Mouse (Mus musculus): Measurements from ENCODE around the gene Dyrk1a. TPM values are rescaled to one million over a fixed set of nuclear protein-coding genes. Genes with fewer than 3 reads are reported as not detected.
A peak's percentile ranks its signal among the peaks of the same experiment; 100 is the strongest.
"Not testable (repeated sequence)": the region's sequence is repeated elsewhere in the genome, so short reads cannot be mapped to it uniquely, and the experiment has no call there.

The Dyrk1a gene
- polyA plus RNA-seq, 1 experiment = 21.2 TPM

DNA sequence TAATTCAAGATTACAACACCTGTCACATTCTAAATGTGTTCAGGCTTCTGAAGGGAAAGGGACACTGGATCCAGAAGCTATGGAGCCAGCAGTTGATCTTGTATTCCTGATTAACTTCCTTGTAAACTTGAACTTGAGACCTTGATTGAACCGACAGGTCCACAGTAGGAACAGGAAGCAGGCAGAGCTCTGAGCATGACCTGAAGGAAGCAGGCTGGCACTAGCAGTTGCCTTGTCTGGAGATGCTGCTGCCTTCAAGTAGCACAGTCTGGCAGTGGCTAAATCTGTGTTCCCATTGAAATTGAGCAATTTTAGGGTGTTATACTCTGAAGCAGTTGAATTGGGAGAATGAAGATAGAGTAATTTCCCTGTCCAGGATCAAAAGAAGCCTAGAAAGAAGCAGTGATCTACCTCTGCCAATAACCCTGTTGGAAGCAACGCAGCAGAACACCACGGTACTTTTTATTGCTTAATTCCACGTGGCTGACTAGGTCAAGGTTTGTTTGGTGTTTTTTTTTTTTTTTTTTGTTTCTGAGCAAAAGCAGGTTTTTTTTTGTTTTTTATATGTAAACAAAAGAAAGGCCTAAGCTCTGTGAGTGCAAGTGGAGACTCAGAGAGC is 124.0 kb downstream of the Dyrk1a start:
- TF ChIP-seq CTCF (IDR thresholded peaks at IDR 0.05; ENCODE audit: control insufficient read depth, insufficient read depth, low read length) = no peak
- no peak for TF ChIP-seq POLR2A (IDR thresholded peaks at IDR 0.05; ENCODE audit: borderline replicate concordance, control insufficient read depth, low read depth, low read length)
- H3K4me1 ChIP-seq (ENCODE audit: control insufficient read depth, insufficient read depth, low read length) = no peaks in the 10 kb centered on the region
- no peak overlapping the region for H3K27ac ChIP-seq (ENCODE audit: control insufficient read depth, insufficient read depth, low read depth, low read length, poor library complexity)
- 74% methylated on average over 4 of the region's 4 CpGs for WGBS
- H3K4me3 ChIP-seq (replicated peaks; ENCODE audit: control insufficient read depth, low read depth, low read length) = no peak overlapping the region

- H3K4me3 ChIP-seq (replicated peaks; ENCODE audit: control insufficient read depth, low read depth, low read length) = no peak overlapping the region
These were observed 127.7 kb downstream of the Dyrk1a start for GRCm38 (mm10) chr16:94697553-94697952.

GRCm38 (mm10) chr16:94698234-94698633 is 128.4 kb downstream of the Dyrk1a start:
- H3K4me3 ChIP-seq (replicated peaks; ENCODE audit: control insufficient read depth, low read depth, low read length); H3K27ac ChIP-seq (ENCODE audit: control insufficient read depth, insufficient read depth, low read depth, low read length, poor library complexity); H3K4me1 ChIP-seq (ENCODE audit: control insufficient read depth, insufficient read depth, low read length): not testable (repeated sequence)
- 30% methylated on average over 1 of the region's 1 CpGs for WGBS

More at GRCm38 (mm10) chr16:94697553-94697952, 127.7 kb downstream of the Dyrk1a start:
- WGBS = 71% methylated on average over 5 of the region's 5 CpGs
- TF ChIP-seq POLR2A (IDR thresholded peaks at IDR 0.05; ENCODE audit: borderline replicate concordance, control insufficient read depth, low read depth, low read length) (no peak), CTCF (IDR thresholded peaks at IDR 0.05; ENCODE audit: control insufficient read depth, insufficient read depth, low read length) (no peak)
- no peaks in the 10 kb centered on the region for H3K4me1 ChIP-seq (ENCODE audit: control insufficient read depth, insufficient read depth, low read length)
- no peak overlapping the region for H3K27ac ChIP-seq (ENCODE audit: control insufficient read depth, insufficient read depth, low read depth, low read length, poor library complexity)

GRCm38 (mm10) chr16:94701141-94701540 is 131.3 kb downstream of the Dyrk1a start:
- H3K4me3 ChIP-seq (replicated peaks; ENCODE audit: control insufficient read depth, low read depth, low read length) = no peak overlapping the region
- TF ChIP-seq POLR2A (IDR thresholded peaks at IDR 0.05; ENCODE audit: borderline replicate concordance, control insufficient read depth, low read depth, low read length) = no peak
- H3K4me1 ChIP-seq (ENCODE audit: control insufficient read depth, insufficient read depth, low read length) = no peaks in the 10 kb centered on the region
- 88% methylated on average over 4 of the region's 4 CpGs for WGBS
- H3K27ac ChIP-seq (ENCODE audit: control insufficient read depth, insufficient read depth, low read depth, low read length, poor library complexity) = no peak overlapping the region

DNA sequence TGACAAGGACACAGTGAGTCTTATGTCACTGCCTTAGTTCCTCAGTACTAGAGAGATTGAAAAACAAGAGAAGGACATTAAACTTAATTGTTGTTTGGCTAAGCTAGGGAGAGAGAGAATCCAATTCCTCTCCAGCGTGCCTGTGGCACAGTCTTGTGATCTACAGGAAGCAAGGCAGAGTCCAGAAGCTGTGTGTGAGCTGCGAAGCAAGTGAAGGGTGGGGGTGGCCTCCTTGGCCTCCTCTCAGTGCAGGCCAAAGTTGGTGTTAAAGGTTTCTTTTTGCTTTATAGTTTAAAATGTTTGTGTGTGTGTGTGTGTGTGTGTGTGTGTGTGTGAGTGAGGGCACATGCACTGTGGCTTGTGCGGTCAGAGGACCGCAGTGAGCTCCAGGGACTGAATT is 132.2 kb downstream of the Dyrk1a start:
- Histone ChIP-seq H3K4me3 (replicated peaks; ENCODE audit: control insufficient read depth, low read depth, low read length) (no peak overlapping the region), H3K27ac (ENCODE audit: control insufficient read depth, insufficient read depth, low read depth, low read length, poor library complexity) (no peak overlapping the region), H3K4me1 (ENCODE audit: control insufficient read depth, insufficient read depth, low read length) (no peaks in the 10 kb centered on the region)
- TF ChIP-seq CTCF (IDR thresholded peaks at IDR 0.05; ENCODE audit: control insufficient read depth, insufficient read depth, low read length) (no peak), POLR2A (IDR thresholded peaks at IDR 0.05; ENCODE audit: borderline replicate concordance, control insufficient read depth, low read depth, low read length) (no peak)
- 71% methylated on average over 4 of the region's 4 CpGs for WGBS

DNA sequence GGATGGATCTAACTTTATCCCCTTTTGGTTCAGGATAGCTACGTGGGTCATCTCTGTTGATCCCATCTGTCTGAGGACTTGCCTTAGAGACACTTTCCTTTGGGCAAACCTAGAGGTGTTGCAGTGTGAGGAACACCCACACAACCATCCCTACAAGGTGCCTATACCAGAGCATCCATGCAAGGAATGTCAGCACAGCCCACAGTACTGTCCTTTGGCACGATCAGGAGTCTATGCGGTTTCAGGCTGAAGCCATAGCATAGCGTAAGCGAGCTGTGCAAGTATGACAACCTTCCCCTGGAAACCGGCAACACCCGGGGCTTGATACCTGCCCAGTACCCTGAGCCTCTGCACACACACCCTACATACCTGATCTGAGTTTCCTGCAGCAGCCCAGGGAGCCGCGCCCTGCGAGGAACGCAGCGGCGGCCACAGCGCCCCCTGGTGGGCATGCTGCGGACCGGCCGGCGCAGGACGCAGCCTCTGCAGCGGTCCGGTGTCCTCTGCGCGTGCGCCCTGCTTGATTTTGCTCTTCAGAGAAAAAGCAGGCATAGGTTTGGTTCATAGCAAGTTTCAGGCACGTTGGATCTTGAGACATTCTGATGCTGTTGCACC is 143.8 kb downstream of the Dyrk1a start:
- TF ChIP-seq CTCF (IDR thresholded peaks at IDR 0.05; ENCODE audit: control insufficient read depth, insufficient read depth, low read length) (peak; percentile 77), POLR2A (IDR thresholded peaks at IDR 0.05; ENCODE audit: borderline replicate concordance, control insufficient read depth, low read depth, low read length) (no peak)
- Histone ChIP-seq H3K4me3 (replicated peaks; ENCODE audit: control insufficient read depth, low read depth, low read length) (no peak overlapping the region), H3K4me1 (ENCODE audit: control insufficient read depth, insufficient read depth, low read length) (no peaks in the 10 kb centered on the region), H3K27ac (ENCODE audit: control insufficient read depth, insufficient read depth, low read depth, low read length, poor library complexity) (no peak overlapping the region)
- WGBS = 10% methylated on average over 25 of the region's 25 CpGs

GRCm38 (mm10) chr16:94714483-94714882 is 144.7 kb downstream of the Dyrk1a start:
- WGBS = 75% methylated on average over 14 of the region's 14 CpGs
- H3K27ac ChIP-seq (ENCODE audit: control insufficient read depth, insufficient read depth, low read depth, low read length, poor library complexity) = no peak overlapping the region
- TF ChIP-seq CTCF (IDR thresholded peaks at IDR 0.05; ENCODE audit: control insufficient read depth, insufficient read depth, low read length) (no peak), POLR2A (IDR thresholded peaks at IDR 0.05; ENCODE audit: borderline replicate concordance, control insufficient read depth, low read depth, low read length) (no peak)
- no peak overlapping the region for H3K4me3 ChIP-seq (replicated peaks; ENCODE audit: control insufficient read depth, low read depth, low read length)
- H3K4me1 ChIP-seq (ENCODE audit: control insufficient read depth, insufficient read depth, low read length) = no peaks in the 10 kb centered on the region

DNA sequence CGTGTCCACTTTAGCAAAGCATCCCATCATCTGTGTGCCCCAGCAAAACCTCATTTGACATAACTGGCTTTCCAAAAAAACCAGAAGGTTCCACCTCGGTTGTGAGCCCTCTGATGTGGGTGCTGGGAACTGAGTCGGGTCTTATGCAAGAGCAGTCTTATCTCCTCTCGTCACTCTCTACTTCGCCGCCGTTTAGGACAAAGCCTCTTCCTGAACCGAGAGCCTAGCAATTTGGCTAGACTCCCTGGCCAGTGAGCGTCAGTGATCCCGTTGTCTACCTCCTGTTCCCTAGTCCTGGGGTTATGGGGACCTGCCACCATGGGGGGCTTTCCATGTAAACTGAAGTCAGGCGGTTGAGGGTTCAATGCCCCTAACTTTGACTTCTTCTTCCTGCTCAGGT is 147.2 kb downstream of the Dyrk1a start:
- 84% methylated on average over 11 of the region's 11 CpGs for WGBS
- no peak overlapping the region for H3K27ac ChIP-seq (ENCODE audit: control insufficient read depth, insufficient read depth, low read depth, low read length, poor library complexity)
- no peaks in the 10 kb centered on the region for H3K4me1 ChIP-seq (ENCODE audit: control insufficient read depth, insufficient read depth, low read length)
- TF ChIP-seq POLR2A (IDR thresholded peaks at IDR 0.05; ENCODE audit: borderline replicate concordance, control insufficient read depth, low read depth, low read length) (no peak), CTCF (IDR thresholded peaks at IDR 0.05; ENCODE audit: control insufficient read depth, insufficient read depth, low read length) (no peak)
- no peak overlapping the region for H3K4me3 ChIP-seq (replicated peaks; ENCODE audit: control insufficient read depth, low read depth, low read length)

DNA sequence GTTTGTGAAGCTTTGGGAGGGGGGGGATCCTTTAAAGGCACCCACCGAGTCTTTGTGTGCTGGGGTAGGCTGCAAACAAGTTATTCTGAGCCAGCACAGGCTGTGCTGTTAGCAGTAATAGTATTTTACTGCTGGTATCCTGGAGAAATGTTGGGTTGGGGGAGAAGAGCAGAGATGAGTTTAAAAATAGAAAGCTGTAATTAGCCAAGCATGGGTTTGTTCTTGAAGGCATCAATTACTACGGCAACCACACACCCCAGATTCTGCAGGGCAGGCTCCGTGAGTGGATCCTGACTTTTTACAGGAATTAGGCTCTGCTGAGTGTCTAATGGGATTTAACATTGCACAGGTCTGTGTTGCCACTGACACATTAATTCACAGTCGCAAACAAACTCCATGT is 149.1 kb downstream of the Dyrk1a start:
- Histone ChIP-seq H3K4me1 (ENCODE audit: control insufficient read depth, insufficient read depth, low read length) (no peaks in the 10 kb centered on the region), H3K27ac (ENCODE audit: control insufficient read depth, insufficient read depth, low read depth, low read length, poor library complexity) (no peak overlapping the region), H3K4me3 (replicated peaks; ENCODE audit: control insufficient read depth, low read depth, low read length) (no peak overlapping the region)
- WGBS = 65% methylated on average over 4 of the region's 4 CpGs
- TF ChIP-seq CTCF (IDR thresholded peaks at IDR 0.05; ENCODE audit: control insufficient read depth, insufficient read depth, low read length) (no peak), POLR2A (IDR thresholded peaks at IDR 0.05; ENCODE audit: borderline replicate concordance, control insufficient read depth, low read depth, low read length) (no peak)
